Mouse (Mus musculus): ENCODE results near the gene Slc25a26. TPM values are rescaled to one million over a fixed set of nuclear protein-coding genes. Genes with fewer than 3 reads are reported as not detected.

Gene Slc25a26
- polyA plus RNA-seq, 1 experiment from 2014 or later, result 6.5 TPM

GRCm38 (mm10) chr6:94631051-94631778 is 131.1 kb downstream of the Slc25a26 start:
- peak overlapping the region; percentile 79 for H3K27ac ChIP-seq
- H3K36me3 ChIP-seq (ENCODE audit: poor library complexity, severe bottlenecking), result peaks cover 8% of the 10 kb centered on the region
- H3K9ac ChIP-seq, result 0 out of 2 replicates have a peak overlapping the region, but pooled peaks have one; percentile 16
- H3K4me3 ChIP-seq, result no peak overlapping the region
- H3K27me3 ChIP-seq, result no peaks in the 10 kb centered on the region
- H3K4me1 ChIP-seq, result peaks cover 85% of the 10 kb centered on the region
- 32% methylated on average over 7 of the region's 7 CpGs for WGBS
- no peak overlapping the region for H3K4me2 ChIP-seq
- H3K9me3 ChIP-seq (replicated peaks), result no peaks in the 10 kb centered on the region
- ATAC-seq, result peak; percentile 70

GRCm38 (mm10) chr6:94631779-94632082 is 131.6 kb downstream of the Slc25a26 start:
- Histone ChIP-seq H3K9me3 (replicated peaks) (no peaks in the 10 kb centered on the region), H3K9ac (peak overlapping the region; percentile 16; the same call in 1 of the 2 replicates), H3K4me2 (no peak overlapping the region), H3K4me1 (peaks cover 85% of the 10 kb centered on the region), H3K36me3 (ENCODE audit: poor library complexity, severe bottlenecking) (peaks cover 3% of the 10 kb centered on the region), H3K4me3 (no peak overlapping the region), H3K27me3 (no peaks in the 10 kb centered on the region), H3K27ac (peak overlapping the region; percentile 79)
- 41% methylated on average over 6 of the region's 6 CpGs for WGBS
- 0 out of 2 replicates have a peak, but pooled peaks have one; percentile 4 for ATAC-seq

- no peak overlapping the region for H3K9ac ChIP-seq
- no peaks in the 10 kb centered on the region for H3K36me3 ChIP-seq (ENCODE audit: poor library complexity, severe bottlenecking)
- no peak overlapping the region for H3K4me3 ChIP-seq
- H3K27me3 ChIP-seq, result no peaks in the 10 kb centered on the region
- 88% methylated on average over 4 of the region's 4 CpGs for WGBS
- H3K4me1 ChIP-seq, result peaks cover 66% of the 10 kb centered on the region
- no peak overlapping the region for H3K4me2 ChIP-seq
- H3K27ac ChIP-seq, result no peak overlapping the region
- H3K9me3 ChIP-seq (replicated peaks), result no peaks in the 10 kb centered on the region
- no peak for ATAC-seq
Observed at GRCm38 (mm10) chr6:94634274-94634673, 134.1 kb downstream of the Slc25a26 start.

GRCm38 (mm10) chr6:94634710-94635109 is 134.6 kb downstream of the Slc25a26 start:
- Histone ChIP-seq H3K36me3 (ENCODE audit: poor library complexity, severe bottlenecking) (no peaks in the 10 kb centered on the region), H3K27ac (no peak overlapping the region), H3K27me3 (no peaks in the 10 kb centered on the region), H3K9ac (no peak overlapping the region), H3K4me3 (no peak overlapping the region), H3K9me3 (replicated peaks) (no peaks in the 10 kb centered on the region), H3K4me1 (peaks cover 62% of the 10 kb centered on the region), H3K4me2 (no peak overlapping the region)
- ATAC-seq, result no peak
- WGBS, result 70% methylated on average over 9 of the region's 9 CpGs

GRCm38 (mm10) chr6:94635343-94635742 is 135.2 kb downstream of the Slc25a26 start:
- ATAC-seq, result no peak
- no peaks in the 10 kb centered on the region for H3K36me3 ChIP-seq (ENCODE audit: poor library complexity, severe bottlenecking)
- H3K4me1 ChIP-seq, result peaks cover 62% of the 10 kb centered on the region
- WGBS, result 35% methylated on average over 1 of the region's 1 CpGs
- no peaks in the 10 kb centered on the region for H3K27me3 ChIP-seq
- no peak overlapping the region for H3K4me2 ChIP-seq
- H3K9me3 ChIP-seq (replicated peaks), result no peaks in the 10 kb centered on the region
- no peak overlapping the region for H3K27ac ChIP-seq
- H3K4me3 ChIP-seq, result no peak overlapping the region
- no peak overlapping the region for H3K9ac ChIP-seq

GRCm38 (mm10) chr6:94637024-94637434 is 136.9 kb downstream of the Slc25a26 start:
- Histone ChIP-seq H3K9me3 (replicated peaks) (no peaks in the 10 kb centered on the region), H3K4me2 (no peak overlapping the region), H3K27ac (no peak overlapping the region), H3K4me1 (peaks cover 49% of the 10 kb centered on the region), H3K36me3 (ENCODE audit: poor library complexity, severe bottlenecking) (no peaks in the 10 kb centered on the region), H3K27me3 (no peaks in the 10 kb centered on the region), H3K9ac (no peak overlapping the region), H3K4me3 (no peak overlapping the region)
- no peak for ATAC-seq
- whole genome bisulfite sequencing, result 73% methylated on average over 5 of the region's 5 CpGs

- Histone ChIP-seq H3K9ac (no peak overlapping the region), H3K4me3 (no peak overlapping the region), H3K27me3 (no peaks in the 10 kb centered on the region), H3K4me2 (no peak overlapping the region), H3K36me3 (ENCODE audit: poor library complexity, severe bottlenecking) (no peaks in the 10 kb centered on the region), H3K27ac (peak overlapping the region; percentile 25; the same call in 1 of the 2 replicates), H3K9me3 (replicated peaks) (no peaks in the 10 kb centered on the region), H3K4me1 (peaks cover 27% of the 10 kb centered on the region)
- 52% methylated on average over 7 of the region's 7 CpGs for WGBS
- ATAC-seq, result no peak
Observed at GRCm38 (mm10) chr6:94640297-94640696, 140.2 kb downstream of the Slc25a26 start.

GRCm38 (mm10) chr6:94642048-94642447 is 141.9 kb downstream of the Slc25a26 start:
- H3K9me3 ChIP-seq (replicated peaks), result no peaks in the 10 kb centered on the region
- no peak overlapping the region for H3K4me2 ChIP-seq
- H3K36me3 ChIP-seq (ENCODE audit: poor library complexity, severe bottlenecking), result no peaks in the 10 kb centered on the region
- H3K4me1 ChIP-seq, result peaks cover 20% of the 10 kb centered on the region
- no peak for ATAC-seq
- WGBS, result 79% methylated on average over 1 of the region's 1 CpGs
- H3K27ac ChIP-seq, result no peak overlapping the region
- H3K4me3 ChIP-seq, result no peak overlapping the region
- no peak overlapping the region for H3K9ac ChIP-seq
- H3K27me3 ChIP-seq, result no peaks in the 10 kb centered on the region

- no peak overlapping the region for H3K4me3 ChIP-seq
- no peaks in the 10 kb centered on the region for H3K9me3 ChIP-seq (replicated peaks)
- no peak for ATAC-seq
- WGBS, result 89% methylated on average over 2 of the region's 2 CpGs
- H3K36me3 ChIP-seq (ENCODE audit: poor library complexity, severe bottlenecking), result no peaks in the 10 kb centered on the region
- peaks cover 37% of the 10 kb centered on the region for H3K4me1 ChIP-seq
- H3K27ac ChIP-seq, result no peak overlapping the region
- no peaks in the 10 kb centered on the region for H3K27me3 ChIP-seq
- H3K4me2 ChIP-seq, result no peak overlapping the region
- H3K9ac ChIP-seq, result no peak overlapping the region
Observed at GRCm38 (mm10) chr6:94643989-94644388, 143.9 kb downstream of the Slc25a26 start.

- Histone ChIP-seq H3K4me1 (peaks cover 44% of the 10 kb centered on the region), H3K36me3 (ENCODE audit: poor library complexity, severe bottlenecking) (no peaks in the 10 kb centered on the region), H3K27me3 (no peaks in the 10 kb centered on the region), H3K9me3 (replicated peaks) (no peaks in the 10 kb centered on the region), H3K27ac (no peak overlapping the region), H3K9ac (no peak overlapping the region), H3K4me3 (no peak overlapping the region), H3K4me2 (no peak overlapping the region)
- WGBS, result 81% methylated on average over 3 of the region's 3 CpGs
- ATAC-seq, result no peak
Observed at GRCm38 (mm10) chr6:94644641-94645040, 144.5 kb downstream of the Slc25a26 start.

GRCm38 (mm10) chr6:94645723-94646122 is 145.6 kb downstream of the Slc25a26 start:
- WGBS, result 66% methylated on average over 4 of the region's 4 CpGs
- ATAC-seq, result no peak

GRCm38 (mm10) chr6:94646274-94646863 is 146.2 kb downstream of the Slc25a26 start:
- no peak overlapping the region for H3K27ac ChIP-seq

More at GRCm38 (mm10) chr6:94645723-94646122, 145.6 kb downstream of the Slc25a26 start:
- no peak overlapping the region for H3K27ac ChIP-seq
- H3K4me2 ChIP-seq, result no peak overlapping the region
- no peak overlapping the region for H3K9ac ChIP-seq
- no peaks in the 10 kb centered on the region for H3K9me3 ChIP-seq (replicated peaks)
- peaks cover 45% of the 10 kb centered on the region for H3K4me1 ChIP-seq
- no peaks in the 10 kb centered on the region for H3K36me3 ChIP-seq (ENCODE audit: poor library complexity, severe bottlenecking)
- no peak overlapping the region for H3K4me3 ChIP-seq
- no peaks in the 10 kb centered on the region for H3K27me3 ChIP-seq

More at GRCm38 (mm10) chr6:94646274-94646863, 146.2 kb downstream of the Slc25a26 start:
- H3K9ac ChIP-seq, result peak overlapping the region; percentile 22; the same call in 1 of the 2 replicates
- H3K36me3 ChIP-seq (ENCODE audit: poor library complexity, severe bottlenecking), result no peaks in the 10 kb centered on the region
- ATAC-seq, result no peak
- WGBS, result 69% methylated on average over 6 of the region's 6 CpGs
- peaks cover 48% of the 10 kb centered on the region for H3K4me1 ChIP-seq
- no peak overlapping the region for H3K4me2 ChIP-seq
- no peaks in the 10 kb centered on the region for H3K27me3 ChIP-seq
- H3K4me3 ChIP-seq, result no peak overlapping the region
- no peaks in the 10 kb centered on the region for H3K9me3 ChIP-seq (replicated peaks)

Data from forebrain, embryonic 13.5 days (tissue).